Mouse (Mus musculus) c-Kit-positive CD71-positive TER-119-negative erythroid progenitor cells, embryonic 14.5 days (primary cell): ENCODE measurements at regions not wholly inside any gene's neighbourhood (a gene's known extent, or its start where the extent isn't known, plus 50 kb on each side); places are given as distances from the start of the nearest gene placed in this dataset.

Source experiments
- DNase-seq: peaks from one replicate; pipeline ENCODE4 v3.0.0-alpha.2; 2013; ENCODE audit warnings: low read depth

DNA sequence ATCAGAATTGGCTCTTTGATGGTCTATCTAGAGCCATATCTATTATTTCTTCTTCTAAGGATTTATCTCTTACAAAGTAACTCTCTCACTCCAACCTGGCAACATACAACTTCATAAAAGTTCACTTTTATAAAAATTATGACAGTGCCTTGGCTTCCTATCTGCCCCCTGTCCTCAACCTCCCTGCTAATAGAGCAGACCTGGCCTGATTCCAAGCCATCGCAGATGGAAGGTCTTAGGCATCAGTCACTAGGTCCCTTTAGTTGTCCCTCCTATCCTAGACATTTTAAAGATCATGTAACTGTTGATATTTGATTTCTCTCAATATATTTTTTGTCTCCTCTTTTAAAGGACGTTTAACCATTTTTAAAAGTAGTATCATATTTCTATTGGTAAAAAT is 1974.3 kb upstream of the Slc39a10 start:
- no peak for DNase-seq

DNA sequence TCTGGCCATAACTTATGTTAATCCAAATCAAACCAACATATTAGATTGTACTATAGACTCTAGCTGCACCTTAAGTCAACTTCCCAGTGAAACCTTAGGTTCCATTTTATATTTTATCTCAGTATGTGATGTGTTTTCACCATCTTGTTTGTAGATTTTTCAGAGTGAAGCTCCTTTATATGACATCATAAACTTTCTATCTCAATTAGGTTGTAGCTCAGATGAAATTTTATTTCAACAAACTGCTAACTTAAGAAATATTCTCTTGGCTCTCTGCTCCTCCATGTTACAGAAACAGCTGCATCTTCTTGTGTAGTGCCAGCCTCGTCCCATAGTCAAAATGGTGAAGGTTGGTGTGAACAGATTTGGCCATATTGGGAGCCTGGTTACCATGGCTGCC is 1988.7 kb upstream of the Slc39a10 start:
- peak; percentile 21 for DNase-seq

DNA sequence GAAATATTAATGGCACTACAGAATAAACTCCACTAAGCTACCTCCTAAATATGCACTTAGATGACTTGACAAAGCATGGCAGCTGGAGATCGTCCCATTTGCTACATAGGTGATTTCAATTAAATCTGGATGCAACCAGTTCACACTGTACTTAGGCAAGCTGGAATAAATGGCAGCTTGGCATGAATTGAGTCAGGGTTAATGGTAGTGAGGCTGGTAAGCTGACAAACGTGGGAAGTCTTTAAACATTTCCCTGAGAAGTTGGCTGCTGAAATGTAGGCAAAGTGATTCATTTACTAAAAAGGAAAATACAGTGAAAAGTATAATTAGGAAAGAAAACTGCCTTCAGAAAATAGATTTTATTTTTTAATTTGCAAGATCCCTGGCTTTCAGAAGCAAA is 2000.9 kb upstream of the Slc39a10 start:
- DNase-seq, result no peak

DNA sequence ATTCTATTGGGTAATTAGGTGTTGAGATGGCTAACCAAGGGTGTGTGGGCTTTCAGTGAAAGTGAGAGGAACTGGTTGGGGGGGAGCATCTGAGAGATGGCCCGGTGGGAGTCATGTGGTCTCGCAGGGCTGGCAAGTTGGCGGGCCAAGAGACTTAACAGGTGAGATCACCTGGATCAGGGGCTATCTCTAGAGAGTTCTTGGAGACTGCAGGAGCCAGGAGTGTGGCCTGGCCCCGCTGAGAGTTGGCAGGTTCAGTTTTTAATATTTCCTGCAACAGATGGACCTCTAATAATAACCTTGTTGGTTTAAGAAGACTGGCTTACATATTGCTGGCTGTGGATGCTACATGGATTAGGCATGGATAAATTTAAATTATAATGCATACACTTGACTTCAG is 1984.0 kb upstream of the Tmeff2 start:
- DNase-seq, result no peak

DNA sequence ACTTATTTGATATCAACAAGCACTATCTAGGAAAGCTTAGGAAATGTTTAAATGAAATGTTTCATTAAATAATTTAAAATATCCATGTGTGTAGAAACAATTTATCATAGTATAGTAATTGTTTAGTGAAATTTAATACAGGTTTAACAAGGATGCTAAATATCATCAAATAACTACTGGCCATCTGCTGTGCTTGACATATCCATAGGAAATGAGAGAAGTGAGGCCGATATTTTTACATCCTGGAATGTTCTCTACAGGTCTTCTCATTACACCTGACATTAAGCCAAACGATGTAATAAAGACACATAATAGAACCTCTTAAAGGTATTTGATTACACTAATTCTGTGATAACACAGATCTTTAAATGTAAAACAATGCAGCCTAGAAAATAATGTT is 1957.3 kb upstream of the Tmeff2 start:
- no peak for DNase-seq

DNA sequence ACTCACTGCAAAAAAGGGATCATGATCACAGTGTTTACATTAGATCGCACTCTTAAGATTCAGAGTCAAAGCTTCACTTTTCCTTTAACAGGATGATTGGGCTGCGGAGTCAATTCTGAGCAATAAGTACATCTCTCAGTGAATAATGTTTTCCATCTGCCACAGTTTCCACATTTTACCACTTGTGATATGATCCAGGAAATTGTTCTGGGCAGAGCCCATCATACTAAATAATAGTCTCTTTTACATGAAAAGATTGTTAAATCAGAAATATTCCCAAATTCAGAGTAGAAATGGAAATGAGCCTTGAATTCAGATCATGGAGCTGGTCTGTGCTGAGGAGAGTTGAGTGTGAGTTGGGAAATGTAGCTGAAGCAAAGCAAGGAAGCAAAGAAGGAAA is 1956.6 kb upstream of the Tmeff2 start:
- DNase-seq, result no peak
